Mouse (Mus musculus) erythroblast, embryonic 14.5 days (primary cell): ENCODE results near the gene Zfp689.

Source experiments
- GATA1 ChIP-seq: IDR thresholded peaks from 2 replicates; pipeline ENCODE4 v1.6.1; 2012; ENCODE audit warnings: low read length, inconsistent platforms, mixed read lengths
- TAL1 ChIP-seq: IDR thresholded peaks from 3 replicates; pipeline ENCODE4 v1.6.1; 2012; ENCODE audit warnings: low read length, inconsistent platforms, mixed read lengths

DNA sequence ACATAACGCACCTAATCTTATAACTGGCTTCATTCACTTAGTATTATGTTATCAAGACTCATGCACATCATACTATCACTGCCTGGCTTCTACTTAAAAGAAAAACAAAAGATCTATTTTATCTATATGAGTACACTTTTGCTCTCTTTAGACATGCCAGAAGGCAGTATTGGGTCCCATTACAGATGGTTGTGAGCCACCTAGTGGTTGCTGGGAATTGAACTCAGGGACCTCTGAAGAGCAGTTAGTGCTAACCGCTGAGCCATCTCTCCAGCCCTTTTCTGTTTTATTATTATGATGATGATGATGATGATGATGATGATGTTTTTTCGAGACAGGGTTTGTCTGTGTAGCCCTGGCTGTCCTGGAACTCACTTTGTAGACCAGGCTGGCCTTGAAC is 49.4 kb upstream of the Zfp689 start:
- TF ChIP-seq GATA1: no peak
- TF ChIP-seq TAL1: no peak
